Mouse (Mus musculus) lung, adult 2 months (tissue): ENCODE results near the gene Sh3kbp1.

Experiments used
- CTCF ChIP-seq: fragments of 200-500 bp; IDR thresholded peaks from 2 replicates; pipeline ENCODE4 v1.5.1; 2011; ENCODE audit warnings: mild to moderate bottlenecking, low read length, control low read depth; ENCODE audit not compliant: insufficient read depth
- POLR2A ChIP-seq: fragments of 200-500 bp; IDR thresholded peaks from 2 replicates; pipeline ENCODE4 v1.6.1; 2011; ENCODE audit warnings: low read depth, mild to moderate bottlenecking, control low read depth, low read length, borderline replicate concordance; ENCODE audit errors: extremely low read depth

GRCm38 (mm10) chrX:159721390-159721789 is 94.3 kb downstream of the Sh3kbp1 start:
- TF ChIP-seq CTCF (no peak), POLR2A (no peak)
